Mouse (Mus musculus) bone marrow, adult 2 months (tissue): ENCODE measurements at regions not wholly inside any gene's neighbourhood (a gene's known extent, or its start where the extent isn't known, plus 50 kb on each side); places are given as distances from the start of the nearest gene placed in this dataset.

Experiments used
- CTCF ChIP-seq: fragments of 200-500 bp; IDR thresholded peaks from 2 replicates; pipeline ENCODE4 v1.5.1; 2011; ENCODE audit warnings: low read length, control low read depth; ENCODE audit not compliant: control insufficient read depth, insufficient read depth
- POLR2A ChIP-seq: fragments of 200-500 bp; IDR thresholded peaks from 2 replicates; pipeline ENCODE4 v1.6.1; 2011; ENCODE audit warnings: low read depth, mild to moderate bottlenecking, control low read depth, low read length, borderline replicate concordance; ENCODE audit not compliant: control insufficient read depth

DNA sequence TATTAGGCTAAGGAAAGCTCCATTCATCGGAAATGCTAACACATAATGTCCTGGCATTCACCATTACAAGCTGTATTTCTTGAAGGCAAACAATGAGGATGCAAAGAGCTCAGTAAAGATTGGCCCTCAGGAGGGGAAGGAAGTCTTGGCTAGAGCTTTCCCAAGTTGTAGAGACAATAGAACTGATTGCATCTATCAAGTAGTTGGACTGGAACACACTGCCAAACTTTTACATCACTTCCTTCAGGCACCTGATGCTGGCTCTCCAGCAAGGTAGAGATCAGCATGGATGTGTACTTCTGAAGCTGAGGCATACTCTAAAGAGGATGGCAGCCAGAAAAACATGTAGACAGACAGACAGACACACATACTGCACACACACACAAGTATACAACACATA, 234.9 kb upstream of the Tbl1xr1 start:
- TF ChIP-seq POLR2A (no peak), CTCF (no peak)
